Mouse (Mus musculus): ENCODE results near the gene Mtus2. TPM values are rescaled to one million over a fixed set of nuclear protein-coding genes. Genes with fewer than 3 reads are reported as not detected.
"Not testable (repeated sequence)": the region's sequence is repeated elsewhere in the genome, so short reads cannot be mapped to it uniquely, and the experiment has no call there.

Gene Mtus2
- polyA plus RNA-seq, 1 experiment = 2.3 TPM

DNA sequence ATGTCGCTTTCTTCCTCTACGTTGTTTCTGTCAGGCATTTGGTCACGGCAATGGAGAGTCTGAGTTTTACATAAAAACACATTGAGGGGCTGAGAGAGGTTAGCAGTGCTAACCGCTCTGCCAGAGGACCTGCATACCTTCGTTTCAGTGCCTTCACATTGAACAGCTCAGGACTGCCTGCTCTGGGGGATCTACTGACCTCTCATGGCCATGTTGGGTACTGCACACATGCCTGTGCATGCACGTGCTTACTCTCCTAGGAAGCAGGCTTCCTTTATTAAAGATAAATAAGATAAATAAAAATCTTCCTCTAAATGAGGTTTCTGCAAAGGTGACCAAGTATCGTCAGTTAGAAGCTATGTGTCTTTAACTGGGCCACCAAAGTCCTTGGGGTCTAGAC, 336.2 kb downstream of the Mtus2 start:
- WGBS = 91% methylated on average over 7 of the region's 7 CpGs
- no peaks in the 10 kb centered on the region for H3K4me1 ChIP-seq (ENCODE audit: control insufficient read depth, insufficient read depth, insufficient read length)
- TF ChIP-seq CTCF (IDR thresholded peaks at IDR 0.05; ENCODE audit: extremely low read depth, insufficient read depth, insufficient read length, insufficient replicate concordance) (no peak), POLR2A (IDR thresholded peaks at IDR 0.05; ENCODE audit: low read depth, low read length) (no peak)
- H3K4me3 ChIP-seq (ENCODE audit: extremely low read depth, insufficient read depth, insufficient read length) = no peak overlapping the region
- DNase-seq (ENCODE audit: low read depth in 1 of 2, low spot score in 2 of 2) = no peak
- H3K36me3 ChIP-seq (ENCODE audit: control insufficient read depth, insufficient read depth, low read length) = no peaks in the 10 kb centered on the region
- H3K27me3 ChIP-seq (ENCODE audit: control insufficient read depth, insufficient read depth, low read length) = no peaks in the 10 kb centered on the region
- H3K27ac ChIP-seq (ENCODE audit: insufficient read depth, low read length) = no peak overlapping the region

- TF ChIP-seq POLR2A (IDR thresholded peaks at IDR 0.05; ENCODE audit: low read depth, low read length) = no peak
- no peak for TF ChIP-seq CTCF (IDR thresholded peaks at IDR 0.05; ENCODE audit: extremely low read depth, insufficient read depth, insufficient read length, insufficient replicate concordance)
- H3K27me3 ChIP-seq (ENCODE audit: control insufficient read depth, insufficient read depth, low read length) = no peaks in the 10 kb centered on the region
Measured at GRCm38 (mm10) chr5:148302968-148303367, 345.8 kb downstream of the Mtus2 start.

DNA sequence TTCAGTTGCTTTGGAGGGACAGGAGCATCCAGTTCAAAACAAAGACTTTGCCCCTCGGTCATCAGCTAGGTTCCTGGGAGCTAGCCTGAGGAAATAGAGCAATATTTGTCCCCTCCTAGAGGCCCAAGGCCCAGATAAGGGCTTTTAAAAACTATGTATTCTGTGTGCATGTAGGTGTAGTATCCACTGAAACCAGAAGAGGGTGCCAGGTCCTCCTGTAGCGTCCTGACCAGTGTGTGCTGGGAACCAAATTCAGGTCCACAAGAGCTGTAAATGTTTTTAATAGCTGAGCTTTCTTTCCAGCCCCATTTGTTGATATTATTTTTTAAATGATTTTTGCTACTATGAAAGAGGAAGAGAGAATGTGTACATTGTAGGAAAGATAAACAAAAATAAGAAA, 347.0 kb downstream of the Mtus2 start:
- H3K36me3 ChIP-seq (ENCODE audit: control insufficient read depth, insufficient read depth, low read length) = no peaks in the 10 kb centered on the region
- DNase-seq (ENCODE audit: low read depth in 1 of 2, low spot score in 2 of 2) = no peak
- no peak overlapping the region for H3K27ac ChIP-seq (ENCODE audit: insufficient read depth, low read length)
- WGBS = 91% methylated on average over 2 of the region's 2 CpGs
- TF ChIP-seq CTCF (IDR thresholded peaks at IDR 0.05; ENCODE audit: extremely low read depth, insufficient read depth, insufficient read length, insufficient replicate concordance) (no peak), POLR2A (IDR thresholded peaks at IDR 0.05; ENCODE audit: low read depth, low read length) (no peak)
- H3K27me3 ChIP-seq (ENCODE audit: control insufficient read depth, insufficient read depth, low read length) = no peaks in the 10 kb centered on the region
- H3K4me3 ChIP-seq (ENCODE audit: extremely low read depth, insufficient read depth, insufficient read length) = no peak overlapping the region
- no peaks in the 10 kb centered on the region for H3K4me1 ChIP-seq (ENCODE audit: control insufficient read depth, insufficient read depth, insufficient read length)

More at GRCm38 (mm10) chr5:148302968-148303367, 345.8 kb downstream of the Mtus2 start:
- 84% methylated on average over 11 of the region's 11 CpGs for WGBS
- no peaks in the 10 kb centered on the region for H3K4me1 ChIP-seq (ENCODE audit: control insufficient read depth, insufficient read depth, insufficient read length)
- H3K4me3 ChIP-seq (ENCODE audit: extremely low read depth, insufficient read depth, insufficient read length) = no peak overlapping the region
- DNase-seq (ENCODE audit: low read depth in 1 of 2, low spot score in 2 of 2) = no peak
- H3K27ac ChIP-seq (ENCODE audit: insufficient read depth, low read length) = no peak overlapping the region
- H3K36me3 ChIP-seq (ENCODE audit: control insufficient read depth, insufficient read depth, low read length) = no peaks in the 10 kb centered on the region

GRCm38 (mm10) chr5:148310790-148311189, 353.7 kb downstream of the Mtus2 start:
- peak in 1 of 2 experiments; percentile 59 for DNase-seq (ENCODE audit: low read depth in 1 of 2, low spot score in 2 of 2)
- Histone ChIP-seq H3K27ac (ENCODE audit: insufficient read depth, low read length) (no peak overlapping the region), H3K36me3 (ENCODE audit: control insufficient read depth, insufficient read depth, low read length) (no peaks in the 10 kb centered on the region), H3K27me3 (ENCODE audit: control insufficient read depth, insufficient read depth, low read length) (no peaks in the 10 kb centered on the region), H3K4me1 (ENCODE audit: control insufficient read depth, insufficient read depth, insufficient read length) (0 out of 2 replicates have a peak, but pooled peaks cover 2% of the 10 kb centered on the region), H3K4me3 (ENCODE audit: extremely low read depth, insufficient read depth, insufficient read length) (peak overlapping the region; percentile 56)
- 1% methylated on average over 10 of the region's 10 CpGs for WGBS
- TF ChIP-seq CTCF (IDR thresholded peaks at IDR 0.05; ENCODE audit: extremely low read depth, insufficient read depth, insufficient read length, insufficient replicate concordance) (peak; percentile 32; the same call in 1 of the 2 replicates), POLR2A (IDR thresholded peaks at IDR 0.05; ENCODE audit: low read depth, low read length) (no peak)

DNA sequence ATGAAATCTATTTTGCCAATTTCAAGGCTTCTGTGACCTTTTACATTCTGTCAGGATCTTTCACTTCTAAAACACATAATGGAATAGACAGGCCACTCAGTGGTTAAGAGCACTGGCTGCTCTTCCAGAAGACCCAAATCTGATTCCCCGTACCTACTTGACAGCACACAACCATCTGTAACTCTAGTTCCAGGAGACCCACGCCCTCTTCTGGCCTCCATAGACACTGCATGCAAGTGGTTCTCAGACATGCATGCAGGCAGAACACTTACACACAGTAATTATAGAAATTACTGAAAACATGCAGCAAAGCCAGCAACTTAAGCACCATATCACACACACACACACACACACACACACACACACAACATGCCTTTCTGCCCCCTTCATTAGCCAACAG, 355.3 kb downstream of the Mtus2 start:
- no peak overlapping the region for H3K27ac ChIP-seq (ENCODE audit: insufficient read depth, low read length)
- H3K36me3 ChIP-seq (ENCODE audit: control insufficient read depth, insufficient read depth, low read length) = no peaks in the 10 kb centered on the region
- TF ChIP-seq CTCF (IDR thresholded peaks at IDR 0.05; ENCODE audit: extremely low read depth, insufficient read depth, insufficient read length, insufficient replicate concordance) = no peak
- no peak for TF ChIP-seq POLR2A (IDR thresholded peaks at IDR 0.05; ENCODE audit: low read depth, low read length)
- no peak for DNase-seq (ENCODE audit: low read depth in 1 of 2, low spot score in 2 of 2)
- no peaks in the 10 kb centered on the region for H3K27me3 ChIP-seq (ENCODE audit: control insufficient read depth, insufficient read depth, low read length)
- 64% methylated on average over 2 of the region's 2 CpGs for WGBS
- H3K4me1 ChIP-seq (ENCODE audit: control insufficient read depth, insufficient read depth, insufficient read length) = 0 out of 2 replicates have a peak, but pooled peaks cover 2% of the 10 kb centered on the region
- no peak overlapping the region for H3K4me3 ChIP-seq (ENCODE audit: extremely low read depth, insufficient read depth, insufficient read length)

GRCm38 (mm10) chr5:148314931-148315330, 357.8 kb downstream of the Mtus2 start:
- Histone ChIP-seq H3K4me3 (ENCODE audit: extremely low read depth, insufficient read depth, insufficient read length) (no peak overlapping the region), H3K27ac (ENCODE audit: insufficient read depth, low read length) (no peak overlapping the region), H3K36me3 (ENCODE audit: control insufficient read depth, insufficient read depth, low read length) (no peaks in the 10 kb centered on the region), H3K4me1 (ENCODE audit: control insufficient read depth, insufficient read depth, insufficient read length) (0 out of 2 replicates have a peak, but pooled peaks cover 2% of the 10 kb centered on the region), H3K27me3 (ENCODE audit: control insufficient read depth, insufficient read depth, low read length) (no peaks in the 10 kb centered on the region)
- 90% methylated on average over 5 of the region's 5 CpGs for WGBS
- no peak for DNase-seq (ENCODE audit: low read depth in 1 of 2, low spot score in 2 of 2)
- TF ChIP-seq POLR2A (IDR thresholded peaks at IDR 0.05; ENCODE audit: low read depth, low read length) = no peak
- TF ChIP-seq CTCF (IDR thresholded peaks at IDR 0.05; ENCODE audit: extremely low read depth, insufficient read depth, insufficient read length, insufficient replicate concordance) = no peak

GRCm38 (mm10) chr5:148325317-148325885, 368.3 kb downstream of the Mtus2 start:
- no peak overlapping the region for H3K4me3 ChIP-seq (ENCODE audit: extremely low read depth, insufficient read depth, insufficient read length)
- no peaks in the 10 kb centered on the region for H3K36me3 ChIP-seq (ENCODE audit: control insufficient read depth, insufficient read depth, low read length)
- 42% methylated on average over 4 of the region's 4 CpGs for WGBS
- no peaks in the 10 kb centered on the region for H3K4me1 ChIP-seq (ENCODE audit: control insufficient read depth, insufficient read depth, insufficient read length)
- peak; percentile 36 to 57 for DNase-seq (ENCODE audit: low read depth in 1 of 2, low spot score in 2 of 2)
- no peak overlapping the region for H3K27ac ChIP-seq (ENCODE audit: insufficient read depth, low read length)
- no peaks in the 10 kb centered on the region for H3K27me3 ChIP-seq (ENCODE audit: control insufficient read depth, insufficient read depth, low read length)
- no peak for TF ChIP-seq POLR2A (IDR thresholded peaks at IDR 0.05; ENCODE audit: low read depth, low read length)
- peak; percentile 66; the same call in 1 of the 2 replicates for TF ChIP-seq CTCF (IDR thresholded peaks at IDR 0.05; ENCODE audit: extremely low read depth, insufficient read depth, insufficient read length, insufficient replicate concordance)

DNA sequence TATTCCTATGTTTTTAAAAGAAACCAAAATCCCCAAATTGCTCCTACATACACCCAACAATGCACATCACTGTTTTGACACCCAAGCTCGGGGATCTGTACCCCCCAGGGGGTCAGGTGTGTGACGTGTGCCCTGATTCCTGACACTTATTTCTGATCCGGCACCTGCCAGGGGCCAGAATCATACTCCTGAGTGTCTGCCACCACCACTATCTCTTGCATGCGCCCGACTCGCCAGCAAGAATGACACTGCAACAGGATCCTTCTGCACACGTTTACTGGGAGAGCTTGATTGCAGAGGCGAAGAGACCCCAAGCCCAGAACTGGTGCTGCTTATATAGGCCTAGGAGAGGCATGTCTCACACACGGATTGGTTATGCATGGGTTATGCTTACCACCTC, 369.2 kb downstream of the Mtus2 start:
- WGBS = 92% methylated on average over 9 of the region's 9 CpGs
- H3K27me3 ChIP-seq (ENCODE audit: control insufficient read depth, insufficient read depth, low read length); H3K27ac ChIP-seq (ENCODE audit: insufficient read depth, low read length); H3K4me3 ChIP-seq (ENCODE audit: extremely low read depth, insufficient read depth, insufficient read length); DNase-seq (ENCODE audit: low read depth in 1 of 2, low spot score in 2 of 2); H3K36me3 ChIP-seq (ENCODE audit: control insufficient read depth, insufficient read depth, low read length); H3K4me1 ChIP-seq (ENCODE audit: control insufficient read depth, insufficient read depth, insufficient read length): not testable (repeated sequence)
